ENCODE assay signal across 8 mouse cellular contexts in the genomic region with DNA sequence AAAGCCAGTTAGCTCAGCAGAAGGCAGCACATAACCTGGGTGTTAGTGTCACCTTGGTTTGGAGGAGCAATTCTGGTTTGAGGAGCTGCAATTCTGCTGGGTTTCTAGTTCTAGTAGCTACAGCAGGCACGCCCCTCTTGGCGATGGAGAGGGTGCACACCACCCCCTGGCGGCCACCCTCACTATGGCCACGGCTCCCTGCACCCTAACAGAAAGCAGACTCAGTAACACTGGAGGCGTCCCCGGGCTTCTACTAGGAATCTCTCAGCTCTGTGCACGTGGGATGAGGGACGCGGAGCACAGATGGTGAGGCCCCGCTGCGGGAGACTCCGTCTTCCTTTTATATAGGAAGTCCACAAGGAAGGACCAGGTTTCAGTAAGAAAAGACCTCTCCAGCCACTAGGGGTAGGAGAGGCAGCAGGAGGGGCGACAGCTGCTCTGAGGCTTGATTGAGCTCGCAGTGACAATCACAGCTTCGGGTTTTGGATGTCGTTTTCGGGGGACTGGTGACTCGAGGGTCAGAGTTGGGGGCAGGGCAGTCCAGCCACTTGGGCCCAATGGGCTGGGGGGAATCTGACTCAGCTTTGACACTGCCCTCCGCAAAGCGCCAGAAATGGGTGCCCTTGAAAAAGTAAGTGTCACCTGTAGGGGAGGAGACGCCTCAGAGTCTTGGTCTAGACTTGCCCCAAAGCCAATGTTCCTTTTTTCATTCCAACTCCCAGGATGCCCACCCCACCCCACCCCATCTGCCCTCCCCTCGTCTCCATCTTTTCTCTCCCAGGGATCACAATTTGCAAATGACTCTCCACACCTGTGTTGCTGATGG. TPM values are rescaled to one million over a fixed set of nuclear protein-coding genes. Genes with fewer than 3 reads are reported as not detected.
A peak's percentile ranks its signal among the peaks of the same experiment; 100 is the strongest.
DNase-seq lines count a peak whose midpoint lies in the region; ATAC-seq and TF ChIP-seq lines count a peak whose summit lies in the region.

No protein-coding gene starts in this region.

- no peak for TF ChIP-seq POLR2A in ES-Bruce4 (IDR thresholded peaks at IDR 0.05; ENCODE audit: insufficient read depth, low read length)
- no peak for TF ChIP-seq POLR2A in testis, adult 2 months (IDR thresholded peaks at IDR 0.05; ENCODE audit: control insufficient read depth, low read depth, low read length)

- 0 out of 2 replicates have a peak, but pooled peaks have one; percentile 11 for TF ChIP-seq EP300 in ES-Bruce4 (IDR thresholded peaks at IDR 0.05; ENCODE audit: insufficient read depth, low read depth, low read length)
- no peak for TF ChIP-seq EP300 in liver, postnatal 0 days (IDR thresholded peaks at IDR 0.05; ENCODE audit: low read depth)

- ATAC-seq in cerebellum, adult (ENCODE audit: insufficient number of reproducible peaks, low FRiP score, low TSS enrichment) = peak; percentile 66; the same call in 1 of the 2 replicates
- peak; percentile 86 for ATAC-seq in forebrain, embryonic 14.5 days
- peak; percentile 76 for ATAC-seq in liver, postnatal 0 days
- ATAC-seq in neural tube, embryonic 14.5 days (ENCODE audit: low read depth) = peak; percentile 83

- H3K4me3 ChIP-seq in ES-Bruce4 (ENCODE audit: low read depth, low read length) = peak overlapping the region; percentile 16; the same call in 1 of the 2 replicates
- no peak overlapping the region for H3K4me3 ChIP-seq in forebrain, embryonic 14.5 days (ENCODE audit: low read depth, low read length)
- H3K4me3 ChIP-seq in liver, postnatal 0 days (ENCODE audit: low read depth, low read length) = no peak overlapping the region
- no peak overlapping the region for H3K4me3 ChIP-seq in neural tube, embryonic 14.5 days (ENCODE audit: low read depth, low read length)
- H3K4me3 ChIP-seq in testis, adult 2 months (ENCODE audit: control insufficient read depth, low read depth, low read length) = peak overlapping the region; percentile 25

- no peaks in the 10 kb centered on the region for H3K36me3 ChIP-seq in ES-Bruce4 (ENCODE audit: control insufficient read depth, insufficient read depth, low read length, poor library complexity, severe bottlenecking)
- H3K36me3 ChIP-seq in forebrain, embryonic 14.5 days (ENCODE audit: control insufficient read depth, insufficient read depth, low read length) = no peaks in the 10 kb centered on the region
- H3K36me3 ChIP-seq in liver, postnatal 0 days (replicated peaks; ENCODE audit: insufficient read depth, low read length) = no peaks in the 10 kb centered on the region
- H3K36me3 ChIP-seq in neural tube, embryonic 14.5 days (ENCODE audit: control insufficient read depth, insufficient read depth, low read length) = no peaks in the 10 kb centered on the region
- no peaks in the 10 kb centered on the region for H3K36me3 ChIP-seq in testis, adult 2 months (ENCODE audit: control insufficient read depth, insufficient read depth, low read length)

- WGBS in forebrain, embryonic 14.5 days = 18% methylated on average over 22 of the region's 22 CpGs
- WGBS in liver, postnatal 0 days (ENCODE audit: insufficient replicate concordance) = 13% methylated on average over 22 of the region's 22 CpGs
- WGBS in neural tube, embryonic 14.5 days = 19% methylated on average over 22 of the region's 22 CpGs

- H3K27ac ChIP-seq in ES-Bruce4 (ENCODE audit: insufficient read depth, low read length) = no peak overlapping the region
- no peak overlapping the region for H3K27ac ChIP-seq in forebrain, embryonic 14.5 days (ENCODE audit: low read depth, low read length)
- no peak overlapping the region for H3K27ac ChIP-seq in liver, postnatal 0 days (ENCODE audit: low read depth)
- H3K27ac ChIP-seq in neural tube, embryonic 14.5 days (ENCODE audit: low read depth, low read length) = no peak overlapping the region
- H3K27ac ChIP-seq in testis, adult 2 months (ENCODE audit: control insufficient read depth, insufficient read depth, low read depth, low read length) = no peak overlapping the region

- TF ChIP-seq CTCF in ES-Bruce4 (IDR thresholded peaks at IDR 0.05; ENCODE audit: low read depth, low read length) = peak; percentile 92
- TF ChIP-seq CTCF in liver, postnatal 0 days (IDR thresholded peaks at IDR 0.05; ENCODE audit: low read depth) = peak; percentile 86
- peak; percentile 78; the same call in 1 of the 2 replicates for TF ChIP-seq CTCF in testis, adult 2 months (IDR thresholded peaks at IDR 0.05; ENCODE audit: control insufficient read depth, insufficient read depth, insufficient replicate concordance, low read depth, low read length)

- intact Hi-C loops in heart, postnatal 14 days (cut with DNase I) = loop anchor here (2.0 kb wide), 1 partner anchor 60 kb away; no protein-coding TSS in a partner anchor

- H3K4me1 ChIP-seq in ES-Bruce4 (ENCODE audit: control insufficient read depth, insufficient read depth, low read length) = peaks cover 4% of the 10 kb centered on the region
- H3K4me1 ChIP-seq in forebrain, embryonic 14.5 days (ENCODE audit: control insufficient read depth, insufficient read depth, low read length) = no peaks in the 10 kb centered on the region
- H3K4me1 ChIP-seq in liver, postnatal 0 days (ENCODE audit: insufficient read depth) = no peaks in the 10 kb centered on the region; the same call in 1 of the 2 replicates
- 0 out of 2 replicates have a peak, but pooled peaks cover 2% of the 10 kb centered on the region for H3K4me1 ChIP-seq in neural tube, embryonic 14.5 days (ENCODE audit: control insufficient read depth, insufficient read depth, low read length)
- peaks cover 11% of the 10 kb centered on the region for H3K4me1 ChIP-seq in testis, adult 2 months (ENCODE audit: control insufficient read depth, insufficient read depth, low read length)

- DNase-seq in forebrain, embryonic 14.5 days (ENCODE audit: low spot score) = peak; percentile 70
- peak; percentile 83 to 90 for DNase-seq in heart, postnatal 14 days
- peak; percentile 87 for DNase-seq in layer of hippocampus, adult 11-12 months (ENCODE audit: low spot score)
- DNase-seq in liver, postnatal 0 days = peak; percentile 82

- H3K9me3 ChIP-seq in ES-Bruce4 (replicated peaks; ENCODE audit: control insufficient read depth, insufficient read depth, low read length, poor library complexity, severe bottlenecking) = no peaks in the 10 kb centered on the region
- H3K9me3 ChIP-seq in forebrain, embryonic 14.5 days (replicated peaks; ENCODE audit: control insufficient read depth, low read length) = no peaks in the 10 kb centered on the region
- H3K9me3 ChIP-seq in liver, postnatal 0 days (ENCODE audit: low read length) = no peaks in the 10 kb centered on the region
- no peaks in the 10 kb centered on the region for H3K9me3 ChIP-seq in neural tube, embryonic 14.5 days (ENCODE audit: control insufficient read depth, low read length)

- peak overlapping the region; percentile 35 for H3K4me2 ChIP-seq in forebrain, embryonic 14.5 days (ENCODE audit: low read length)
- H3K4me2 ChIP-seq in liver, postnatal 0 days (ENCODE audit: low read depth, low read length) = no peak overlapping the region
- H3K4me2 ChIP-seq in neural tube, embryonic 14.5 days (ENCODE audit: low read depth, low read length) = peak overlapping the region; percentile 14; the same call in 1 of the 2 replicates

- H3K27me3 ChIP-seq in ES-Bruce4 (ENCODE audit: control insufficient read depth, insufficient read depth, low read length, poor library complexity, severe bottlenecking) = no peaks in the 10 kb centered on the region
- H3K27me3 ChIP-seq in forebrain, embryonic 14.5 days (replicated peaks; ENCODE audit: control insufficient read depth, insufficient read depth, low read length) = no peaks in the 10 kb centered on the region
- 0 out of 2 replicates have a peak, but pooled peaks cover 5% of the 10 kb centered on the region for H3K27me3 ChIP-seq in liver, postnatal 0 days (ENCODE audit: insufficient read depth, low read length)
- H3K27me3 ChIP-seq in neural tube, embryonic 14.5 days (ENCODE audit: control insufficient read depth, insufficient read depth, low read length) = no peaks in the 10 kb centered on the region
- H3K27me3 ChIP-seq in testis, adult 2 months (ENCODE audit: control insufficient read depth, insufficient read depth, low read length) = no peaks in the 10 kb centered on the region

- peak overlapping the region; percentile 14; the same call in 1 of the 2 replicates for H3K9ac ChIP-seq in ES-Bruce4 (ENCODE audit: low read depth, poor library complexity, severe bottlenecking)
- H3K9ac ChIP-seq in forebrain, embryonic 14.5 days (ENCODE audit: low read length) = peak overlapping the region; percentile 29; the same call in 1 of the 2 replicates
- no peak overlapping the region for H3K9ac ChIP-seq in liver, postnatal 0 days (replicated peaks)
- H3K9ac ChIP-seq in neural tube, embryonic 14.5 days (replicated peaks; ENCODE audit: low read depth, low read length) = 0 out of 2 replicates have a peak overlapping the region, but pooled peaks have one; percentile 11

RNA-seq across cellular contexts. Expression of a gene that starts 14.7 kb away (rescaled TPM):
- polyA plus RNA-seq in ES-Bruce4 (2011; ENCODE audit: insufficient read depth, insufficient read length, low read depth, missing spikeins) = 10.9 and 12.6 TPM in 2 replicates
- polyA plus RNA-seq in forebrain, embryonic 14.5 days (2014; fragmentation: Nextera tagmentation; extraction: Ambion mirVana) = 0.62 and 0.90 TPM in 2 replicates
- total RNA-seq in heart, postnatal 14 days (2021) = under 1 TPM; 0.10 to 0.24 TPM
- 0.49 and 0.67 TPM in 2 replicates for polyA plus RNA-seq in liver, postnatal 0 days (2015; fragmentation: Nextera tagmentation; extraction: Ambion mirVana)
- polyA plus RNA-seq in neural tube, embryonic 14.5 days (2014; fragmentation: Nextera tagmentation; extraction: Ambion mirVana) = 0.80 and 2.3 TPM in 2 replicates
- 0.35 and 0.36 TPM in 2 replicates for polyA plus RNA-seq in testis, adult 2 months (2012; rRNA removed)

RNA-seq across cellular contexts. Expression of a gene that starts 29.8 kb away (rescaled TPM):
- 51.8 and 58.5 TPM in 2 replicates for polyA plus RNA-seq in ES-Bruce4 (2011; ENCODE audit: insufficient read depth, insufficient read length, low read depth, missing spikeins)
- polyA plus RNA-seq in forebrain, embryonic 14.5 days (2014; fragmentation: Nextera tagmentation; extraction: Ambion mirVana) = not detected in 2 replicates
- not detected for total RNA-seq in heart, postnatal 14 days (2021)
- not detected in 2 replicates for polyA plus RNA-seq in liver, postnatal 0 days (2015; fragmentation: Nextera tagmentation; extraction: Ambion mirVana)
- not detected in 2 replicates for polyA plus RNA-seq in neural tube, embryonic 14.5 days (2014; fragmentation: Nextera tagmentation; extraction: Ambion mirVana)
- polyA plus RNA-seq in testis, adult 2 months (2012; rRNA removed) = 4.5 and 4.9 TPM in 2 replicates

RNA-seq across cellular contexts. Expression of a gene that starts 29.9 kb away (rescaled TPM):
- polyA plus RNA-seq in ES-Bruce4 (2011; ENCODE audit: insufficient read depth, insufficient read length, low read depth, missing spikeins) = 2.9 and 3.2 TPM in 2 replicates
- not detected in 2 replicates for polyA plus RNA-seq in forebrain, embryonic 14.5 days (2014; fragmentation: Nextera tagmentation; extraction: Ambion mirVana)
- total RNA-seq in heart, postnatal 14 days (2021) = not detected
- polyA plus RNA-seq in liver, postnatal 0 days (2015; fragmentation: Nextera tagmentation; extraction: Ambion mirVana) = 0.05 and 0.31 TPM in 2 replicates
- 0.29 TPM in 1 of 2 replicates, not detected in the other for polyA plus RNA-seq in neural tube, embryonic 14.5 days (2014; fragmentation: Nextera tagmentation; extraction: Ambion mirVana)
- 1.0 and 1.5 TPM in 2 replicates for polyA plus RNA-seq in testis, adult 2 months (2012; rRNA removed)

RNA-seq across cellular contexts. Expression of a gene that starts 31.1 kb away (rescaled TPM):
- polyA plus RNA-seq in ES-Bruce4 (2011; ENCODE audit: insufficient read depth, insufficient read length, low read depth, missing spikeins) = 25.1 and 27.7 TPM in 2 replicates
- 24.1 and 26.0 TPM in 2 replicates for polyA plus RNA-seq in forebrain, embryonic 14.5 days (2014; fragmentation: Nextera tagmentation; extraction: Ambion mirVana)
- 1 to 10 TPM; 4.3 to 5.0 TPM for total RNA-seq in heart, postnatal 14 days (2021)
- polyA plus RNA-seq in liver, postnatal 0 days (2015; fragmentation: Nextera tagmentation; extraction: Ambion mirVana) = 1.1 and 1.4 TPM in 2 replicates
- 26.6 TPM in 2 replicates for polyA plus RNA-seq in neural tube, embryonic 14.5 days (2014; fragmentation: Nextera tagmentation; extraction: Ambion mirVana)
- polyA plus RNA-seq in testis, adult 2 months (2012; rRNA removed) = 45.3 and 57.6 TPM in 2 replicates

RNA-seq across cellular contexts. Expression of a gene that starts 43.0 kb away (rescaled TPM):
- polyA plus RNA-seq in ES-Bruce4 (2011; ENCODE audit: insufficient read depth, insufficient read length, low read depth, missing spikeins) = 145 and 149 TPM in 2 replicates
- polyA plus RNA-seq in forebrain, embryonic 14.5 days (2014; fragmentation: Nextera tagmentation; extraction: Ambion mirVana) = 107 and 112 TPM in 2 replicates
- 100 to 1,000 TPM; 186 to 198 TPM for total RNA-seq in heart, postnatal 14 days (2021)
- 26.6 and 28.6 TPM in 2 replicates for polyA plus RNA-seq in liver, postnatal 0 days (2015; fragmentation: Nextera tagmentation; extraction: Ambion mirVana)
- polyA plus RNA-seq in neural tube, embryonic 14.5 days (2014; fragmentation: Nextera tagmentation; extraction: Ambion mirVana) = 132 and 147 TPM in 2 replicates
- polyA plus RNA-seq in testis, adult 2 months (2012; rRNA removed) = 54.9 and 64.9 TPM in 2 replicates

Comparison
In these comparisons a context has a peak if more than half of its experiments do, and no peak if none do; other contexts are left out.
1. H3K4me3 ChIP-seq: peak in ES-Bruce4 (single experiment) and testis, adult 2 months (single experiment); none in forebrain, embryonic 14.5 days (single experiment), liver, postnatal 0 days (single experiment) and neural tube, embryonic 14.5 days (single experiment).
2. Peak in every context shown above with its lines, with median percentiles within 50 percentile points of each other: CTCF ChIP-seq, ATAC-seq and DNase-seq.